Mouse (Mus musculus) thymus, adult 2 months (tissue): ENCODE results near the gene Slc39a11.

Experiments
- CTCF ChIP-seq: fragments of 200-500 bp; IDR thresholded peaks from 2 replicates; pipeline ENCODE4 v1.5.1; 2012; ENCODE audit warnings: mild to moderate bottlenecking, control low read depth, low read length, moderate library complexity, borderline replicate concordance; ENCODE audit not compliant: control insufficient read depth, poor library complexity, insufficient read depth; ENCODE audit errors: extremely low read depth
- POLR2A ChIP-seq: fragments of 200-500 bp; IDR thresholded peaks from 2 replicates; pipeline ENCODE4 v1.6.1; 2012; ENCODE audit warnings: mild to moderate bottlenecking, low read length, control low read depth, moderate library complexity; ENCODE audit not compliant: control insufficient read depth, poor library complexity, insufficient read depth; ENCODE audit errors: extremely low read depth

DNA sequence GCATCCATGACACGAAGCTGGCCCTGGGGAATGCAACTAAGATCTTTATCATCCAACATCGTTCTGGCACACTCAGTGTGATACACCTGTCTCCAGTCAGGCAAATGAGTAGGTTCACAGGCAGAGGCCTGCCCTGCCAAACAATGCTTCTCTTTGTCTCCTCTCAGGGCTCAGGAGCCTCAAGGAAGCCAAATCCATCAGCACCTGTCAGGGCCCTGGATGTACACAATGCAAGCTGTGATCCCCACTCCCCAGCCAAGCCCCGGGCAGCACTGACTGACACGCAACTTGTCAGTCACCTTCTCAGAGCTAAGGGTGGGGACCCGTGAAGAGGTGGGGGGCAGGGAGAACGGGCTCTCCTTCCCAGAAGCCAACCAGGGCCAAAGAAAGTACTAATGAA lies 417.8 kb downstream of the Slc39a11 start:
- TF ChIP-seq POLR2A = no peak
- TF ChIP-seq CTCF = no peak
